Mouse (Mus musculus): Measurements from ENCODE around the gene Tmem44. TPM values are rescaled to one million over a fixed set of nuclear protein-coding genes. Genes with fewer than 3 reads are reported as not detected.
"Not testable (repeated sequence)": the region's sequence is repeated elsewhere in the genome, so short reads cannot be mapped to it uniquely, and the experiment has no call there.

Gene Tmem44
- total RNA-seq, 2 experiments from 2014 or later = 1.8 to 2.5 TPM

DNA sequence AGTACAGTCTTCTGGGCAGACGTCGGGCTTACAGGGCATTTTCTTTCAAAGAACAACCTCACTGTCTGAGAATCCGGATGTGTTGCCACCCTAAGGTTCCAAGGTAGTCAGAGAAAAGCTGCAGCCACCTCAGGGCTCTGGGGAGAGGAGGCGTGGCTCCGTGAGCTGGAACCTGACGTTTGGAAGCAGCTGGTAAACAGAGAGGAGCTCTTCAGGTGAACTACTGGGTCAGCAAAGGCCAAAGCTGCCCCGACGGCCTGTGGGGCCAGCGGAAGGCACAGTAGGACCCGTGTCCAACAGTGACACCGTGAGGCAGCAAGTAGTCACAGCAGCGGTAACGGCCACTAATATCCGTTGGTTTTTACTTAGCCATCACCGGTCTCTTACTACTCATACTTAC is 46.7 kb downstream of the Tmem44 start:
- DNase-seq = peak; percentile 39 to 59

DNA sequence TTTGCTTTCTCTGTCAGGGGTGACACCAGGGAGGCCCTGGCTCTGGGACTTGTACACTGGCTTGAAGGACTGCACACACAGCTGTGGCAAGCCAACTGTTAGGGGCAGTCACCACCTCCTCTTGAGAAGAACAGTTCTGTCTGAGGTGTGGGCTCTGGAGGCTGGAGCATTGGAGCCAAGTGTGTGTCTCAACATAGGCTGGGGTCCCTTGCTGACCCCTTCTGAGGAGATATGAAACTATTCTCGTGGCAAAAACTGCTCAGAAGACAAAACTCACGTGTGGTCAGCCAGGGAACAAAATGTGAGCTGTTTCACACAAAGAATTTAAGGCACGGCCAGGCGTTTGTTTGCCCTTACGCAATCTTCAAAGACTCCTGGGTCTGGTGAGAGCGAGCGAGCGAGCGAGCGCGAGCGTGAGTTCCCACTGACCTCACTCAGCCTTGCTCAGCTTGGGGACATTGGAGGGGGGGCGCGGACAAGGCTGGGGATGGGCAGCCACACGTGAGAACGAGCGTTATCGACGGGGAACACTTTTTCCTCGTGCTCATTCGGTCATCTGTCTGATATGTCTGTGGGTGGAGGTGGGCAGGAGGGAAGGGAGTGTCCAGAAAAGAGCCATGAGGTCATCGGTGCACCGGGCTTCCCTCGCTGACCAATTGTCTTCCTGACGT is 48.3 kb downstream of the Tmem44 start:
- no peak for DNase-seq
- intact Hi-C loops (cut with DNase I) = no loop called here

More for the DNA sequence above, 46.7 kb downstream of the Tmem44 start:
- intact Hi-C loops (cut with DNase I) = loop anchor here (2.0 kb wide), 1 partner anchor 129 kb away; no protein-coding TSS in a partner anchor

DNA sequence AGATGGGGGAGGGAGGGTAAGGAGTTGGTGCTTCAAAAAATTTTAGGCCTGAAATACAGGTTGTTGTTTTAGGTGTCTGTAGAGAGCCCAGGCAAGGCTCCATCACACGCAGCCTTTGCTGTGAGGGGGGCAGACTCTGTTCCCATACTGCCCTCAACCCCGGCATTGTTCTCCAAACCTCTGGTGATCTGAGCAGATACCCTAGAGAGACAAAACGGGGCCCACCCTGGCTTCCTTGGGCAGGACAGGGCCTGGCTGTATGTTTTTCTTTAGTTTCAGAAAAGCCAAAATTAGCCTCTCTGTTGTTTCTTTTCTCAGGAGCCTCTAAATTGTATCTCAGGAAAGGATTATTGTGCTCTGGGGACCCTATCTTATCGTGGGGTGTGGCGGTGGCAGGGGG is 49.0 kb downstream of the Tmem44 start:
- intact Hi-C loops (cut with DNase I) = no loop called here
- DNase-seq = no peak

DNA sequence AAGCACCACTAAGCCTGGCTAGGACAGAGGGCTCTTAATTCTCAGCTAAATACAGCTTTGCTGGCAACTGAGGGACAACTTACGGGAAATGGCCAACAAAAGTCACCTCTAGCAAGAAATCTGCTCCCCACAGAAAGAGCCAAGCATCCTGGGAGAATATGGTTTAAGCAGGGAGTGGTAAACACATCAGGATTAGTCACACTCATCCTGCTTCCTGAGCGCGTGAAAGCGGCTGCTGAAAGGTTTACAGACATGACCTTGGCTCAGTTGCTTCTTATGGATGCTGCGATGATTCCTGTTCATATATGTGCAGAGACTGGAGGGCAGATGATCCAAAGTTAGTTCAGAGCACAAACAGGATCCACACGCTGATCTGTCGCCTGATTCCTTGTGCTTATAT is 50.4 kb downstream of the Tmem44 start:
- no peak for DNase-seq
- intact Hi-C loops (cut with DNase I) = no loop called here

DNA sequence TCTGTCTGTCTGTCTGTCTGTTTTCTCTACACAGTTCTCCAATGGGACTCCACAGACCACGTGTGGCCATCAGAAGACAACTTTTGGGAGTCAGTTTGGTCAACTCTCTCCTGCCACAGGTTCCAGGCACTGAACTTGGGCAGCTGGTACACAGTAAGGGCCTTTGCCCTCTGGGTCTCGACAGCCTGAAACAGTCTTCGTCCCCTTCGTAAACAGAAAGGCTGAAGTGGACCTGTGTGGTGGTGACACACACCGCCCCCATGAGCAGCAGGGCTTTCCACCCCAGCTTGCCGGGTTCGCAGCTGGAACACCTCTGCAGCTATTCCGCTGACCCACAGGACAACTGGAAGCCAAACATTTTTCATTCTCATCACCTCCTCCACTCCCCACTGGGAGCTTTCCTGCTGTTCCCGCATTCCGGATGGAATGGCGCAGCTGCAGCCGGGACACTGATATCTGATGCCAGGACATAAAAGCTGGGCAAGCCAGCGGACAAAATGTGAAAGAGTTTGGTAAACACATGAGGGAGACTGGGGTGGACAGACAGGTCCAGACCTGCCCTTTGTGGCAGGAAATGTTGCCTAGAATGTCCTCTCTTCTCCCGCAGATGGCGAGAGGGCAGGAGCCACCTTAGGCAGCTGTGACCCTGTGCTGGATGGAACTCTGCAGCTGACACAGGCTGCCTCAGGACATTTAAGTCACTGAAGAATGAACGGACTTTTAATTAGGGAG is 51.4 kb downstream of the Tmem44 start:
- intact Hi-C loops (cut with DNase I) = no loop called here

DNA sequence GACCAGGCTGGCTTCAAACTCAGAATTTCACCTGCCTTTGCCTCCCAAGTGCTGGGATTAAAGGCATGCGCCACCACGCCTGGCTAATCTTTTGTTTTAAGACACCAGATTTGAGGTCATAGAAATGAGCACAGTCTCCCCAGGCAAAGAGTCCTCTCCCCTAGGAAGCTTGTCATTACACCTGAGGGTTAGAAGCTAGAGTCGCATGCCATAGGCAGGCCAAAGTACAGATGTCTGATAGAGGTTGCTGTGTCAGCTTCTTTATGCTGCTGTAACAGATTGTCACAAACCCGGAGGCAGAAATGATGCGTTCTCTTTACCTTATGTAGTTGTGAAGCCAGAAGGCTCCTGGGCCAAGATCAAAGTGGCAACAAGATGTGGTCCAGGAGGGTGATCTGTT is 53.3 kb downstream of the Tmem44 start:
- intact Hi-C loops (cut with DNase I) = no loop called here
- DNase-seq = no peak

More for the DNA sequence above, 51.4 kb downstream of the Tmem44 start:
- DNase-seq = no peak

DNA sequence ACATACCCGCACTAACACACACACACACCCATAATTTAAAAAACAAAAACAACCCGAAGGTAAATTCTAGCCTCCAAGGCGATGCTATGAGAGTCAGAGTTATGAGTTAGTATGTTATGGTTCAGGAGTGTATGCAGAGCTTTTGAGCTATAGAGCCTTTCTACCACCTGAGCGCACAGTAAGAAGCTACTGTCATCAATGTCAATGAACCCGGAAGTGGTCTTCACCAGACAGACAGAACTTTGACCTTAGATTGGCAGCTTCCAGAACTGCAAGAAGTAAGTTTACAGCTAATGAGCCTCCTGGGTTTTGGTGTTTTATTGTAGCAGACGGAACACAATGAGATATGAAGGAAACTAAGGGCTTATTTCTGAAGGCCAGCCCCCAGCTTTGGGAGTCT is 55.8 kb downstream of the Tmem44 start:
- intact Hi-C loops (cut with DNase I) = no loop called here
- DNase-seq = no peak

DNA sequence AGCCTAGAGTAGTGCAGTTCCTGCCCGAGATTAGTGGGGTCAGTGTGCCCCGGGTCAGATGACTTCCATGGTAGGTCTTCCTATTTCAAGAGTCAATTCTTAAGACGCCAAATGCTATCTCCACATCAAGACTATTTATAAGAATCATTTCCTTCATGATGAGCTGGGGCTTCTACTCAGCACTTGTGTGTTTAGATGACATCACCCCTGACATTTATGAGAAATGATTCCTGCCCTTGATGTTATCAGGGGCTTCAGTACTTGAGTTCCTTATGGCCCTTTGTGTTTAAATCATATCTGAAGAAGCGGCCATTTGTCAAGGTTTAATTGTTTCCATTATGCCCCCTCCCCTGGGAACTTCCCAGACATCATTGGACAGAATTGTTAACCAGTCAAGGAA is 58.9 kb downstream of the Tmem44 start:
- intact Hi-C loops (cut with DNase I) = no loop called here
- no peak for DNase-seq

DNA sequence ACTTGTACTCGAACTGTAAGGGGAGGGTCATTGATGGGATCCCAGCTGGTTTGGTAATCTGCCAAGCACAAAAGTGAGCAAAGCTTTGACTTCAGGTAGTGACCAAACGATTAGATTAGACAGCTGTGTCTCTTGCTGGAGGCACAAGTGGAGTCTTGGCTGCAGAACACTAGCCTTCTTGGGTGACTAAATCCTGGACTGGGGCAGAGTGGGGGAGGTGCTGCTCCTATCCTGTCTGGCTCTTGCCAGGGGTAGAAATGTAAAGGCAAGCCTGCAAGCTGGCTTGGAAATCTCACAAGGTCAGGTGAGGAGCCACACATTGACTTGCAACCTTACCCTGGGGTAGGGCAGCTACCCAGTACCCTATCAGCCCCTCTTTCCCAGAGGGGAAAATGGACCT is 59.9 kb downstream of the Tmem44 start:
- intact Hi-C loops (cut with DNase I) = no loop called here
- DNase-seq = no peak

DNA sequence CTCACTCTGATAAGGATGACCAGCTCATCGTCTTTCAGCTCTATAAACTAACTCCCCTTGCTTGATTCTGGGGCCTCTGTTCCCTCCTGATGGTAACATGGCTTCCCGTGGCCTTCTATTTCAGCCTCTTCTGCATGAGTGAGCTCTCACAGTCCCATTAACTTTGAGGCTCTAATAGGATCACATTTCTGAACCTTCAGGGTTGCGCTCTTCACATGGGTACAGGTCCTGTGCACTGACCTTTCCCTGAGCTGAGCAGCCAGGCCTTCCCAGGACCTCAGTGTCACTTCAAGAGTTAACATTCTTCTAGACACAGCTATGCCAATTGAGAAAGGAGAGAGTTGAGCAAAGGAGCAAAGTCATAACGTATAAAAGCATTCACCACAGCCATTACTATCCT is 60.3 kb downstream of the Tmem44 start:
- intact Hi-C loops (cut with DNase I) = no loop called here
- DNase-seq = no peak

DNA sequence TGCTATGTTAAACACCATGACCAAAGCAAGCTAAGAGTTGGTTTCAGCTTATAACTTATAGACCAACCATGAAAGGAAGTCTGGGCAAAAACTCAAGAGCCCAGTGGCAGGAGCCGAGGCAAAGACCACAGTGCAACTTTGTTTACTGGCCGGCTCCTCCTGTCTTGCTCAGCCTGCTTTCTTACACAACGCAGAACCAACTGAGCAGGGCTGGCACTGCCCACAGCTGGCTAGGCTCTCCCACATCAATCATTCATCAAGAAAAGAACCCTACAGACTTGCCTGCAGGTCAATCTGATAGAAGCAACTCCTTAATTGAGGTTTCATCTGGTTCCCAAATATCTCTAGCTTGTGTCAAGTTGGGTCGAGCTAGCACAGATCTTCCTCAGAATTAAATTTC is 61.0 kb downstream of the Tmem44 start:
- DNase-seq = no peak
- intact Hi-C loops (cut with DNase I) = no loop called here

DNA sequence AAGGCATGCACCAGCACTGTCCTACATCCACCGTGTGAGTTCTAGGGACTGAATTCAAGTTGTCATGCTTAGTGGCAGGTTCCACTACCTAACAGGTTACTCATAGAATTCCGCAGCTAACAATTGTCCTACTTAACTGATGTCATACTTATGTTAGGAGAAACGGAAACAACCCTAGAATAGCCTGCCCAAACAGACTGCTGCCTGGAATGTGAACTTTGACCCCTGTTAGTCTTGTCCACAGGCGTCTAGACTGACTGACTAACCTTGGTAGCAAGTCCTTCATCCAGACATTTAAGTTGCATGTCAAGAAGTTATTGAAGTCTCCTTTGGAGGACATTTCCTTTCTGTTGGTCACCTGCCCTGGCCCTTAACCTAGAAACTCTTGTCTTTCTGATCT is 64.1 kb downstream of the Tmem44 start:
- DNase-seq = no peak
- intact Hi-C loops (cut with DNase I) = no loop called here

DNA sequence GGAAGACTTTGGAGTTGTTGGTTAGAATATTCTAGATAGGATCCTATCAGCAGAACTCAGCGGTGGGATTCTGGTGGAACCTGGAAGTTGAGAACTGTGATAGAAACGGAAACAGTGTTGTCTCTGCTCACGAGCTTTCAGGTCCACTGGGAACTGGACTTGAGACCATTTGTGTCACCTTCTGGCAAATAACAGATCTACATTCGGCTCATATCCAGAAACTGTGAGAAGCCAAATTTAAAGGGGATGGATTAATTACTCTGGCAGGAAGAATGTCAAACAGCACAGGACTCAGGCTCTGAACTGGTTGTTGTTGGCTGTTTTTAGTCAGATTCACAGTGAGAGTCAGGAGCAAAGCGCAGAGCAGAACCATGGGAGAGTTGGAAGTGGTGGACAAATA is 72.9 kb downstream of the Tmem44 start:
- intact Hi-C loops (cut with DNase I) = loop anchor here (5.0 kb wide), 1 partner anchor 75 kb away; no protein-coding TSS in a partner anchor
- DNase-seq = no peak

DNA sequence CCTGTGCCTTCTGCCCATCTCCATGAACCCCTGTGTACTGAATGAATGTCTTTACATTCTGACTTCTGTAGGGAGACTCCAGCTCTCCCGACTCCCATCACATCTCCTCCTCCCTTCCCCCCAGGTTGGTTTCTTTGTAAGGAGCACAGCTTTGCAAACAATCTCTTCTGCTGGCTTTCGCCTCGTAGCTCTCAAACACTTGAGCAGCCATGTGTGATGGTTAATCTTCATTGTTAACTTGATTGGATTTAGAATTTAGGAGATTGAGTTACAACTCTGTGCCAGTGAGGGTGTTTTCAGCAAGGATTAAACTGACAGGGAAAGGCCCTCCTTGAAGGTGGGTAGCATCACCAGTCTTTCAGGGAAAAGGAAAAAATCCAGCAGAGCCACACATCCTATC is 73.6 kb downstream of the Tmem44 start:
- intact Hi-C loops (cut with DNase I) = loop anchor here (5.0 kb wide), 1 partner anchor 75 kb away; no protein-coding TSS in a partner anchor
- DNase-seq = no peak

DNA sequence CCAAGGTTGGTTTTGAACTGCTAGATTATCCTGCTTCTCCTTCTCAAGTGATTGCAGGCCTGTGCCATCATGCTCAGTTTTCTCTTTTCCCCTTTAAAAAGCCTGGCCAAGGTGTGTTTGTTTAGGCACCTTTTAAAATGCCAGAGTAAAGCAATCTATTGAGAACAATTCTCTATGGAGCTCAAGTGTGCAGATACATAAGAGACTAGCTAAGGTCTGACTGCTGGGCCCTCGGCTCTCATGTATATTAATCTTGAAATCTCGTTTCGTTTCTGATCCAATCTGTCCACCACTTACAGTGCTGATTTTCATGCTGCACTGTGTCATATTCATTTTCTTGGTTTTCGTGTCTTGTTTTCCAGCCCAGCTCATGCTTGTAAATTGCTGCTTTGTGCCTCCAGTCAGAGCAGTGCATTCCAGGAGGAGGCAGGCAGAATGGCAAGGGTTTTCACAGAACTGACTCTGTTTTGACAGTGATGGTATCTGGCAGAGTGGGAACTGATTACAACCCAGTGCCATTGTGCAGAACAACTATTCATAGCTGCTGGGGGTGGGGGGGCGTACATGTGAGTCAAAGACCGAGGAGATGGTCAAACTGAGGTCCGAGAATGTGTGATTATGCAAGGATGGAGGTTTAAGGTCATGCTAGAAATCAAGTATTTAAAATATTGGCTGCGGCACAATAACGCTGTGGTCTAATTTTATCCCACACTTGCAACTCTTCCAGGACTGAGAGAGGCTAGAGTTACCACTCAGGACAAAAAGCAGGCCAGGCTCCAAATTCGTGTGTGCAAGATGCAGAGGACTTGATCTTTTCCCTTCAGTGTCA is 74.8 kb downstream of the Tmem44 start:
- intact Hi-C loops (cut with DNase I) = loop anchor here (5.0 kb wide), 1 partner anchor 74 kb away; no protein-coding TSS in a partner anchor
- DNase-seq = no peak

DNA sequence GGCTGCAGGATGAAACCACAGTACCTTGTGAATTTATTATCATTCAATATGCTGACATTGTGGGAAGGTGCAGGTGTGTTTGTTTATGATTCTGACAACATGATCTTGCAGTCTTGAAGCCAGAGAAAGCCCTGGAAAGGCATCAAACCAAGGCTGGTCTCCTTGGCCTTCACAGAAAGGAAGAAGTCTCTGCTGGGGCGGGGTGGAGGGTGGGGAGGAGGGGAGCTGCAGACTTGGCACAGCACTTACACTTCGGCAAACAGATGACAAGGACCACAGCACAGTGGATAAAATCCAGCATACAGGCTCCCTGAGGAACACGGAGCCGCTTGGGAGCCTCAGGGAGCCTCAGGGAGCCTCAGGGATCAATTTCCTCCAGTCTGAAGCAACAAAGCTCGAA is 78.2 kb downstream of the Tmem44 start:
- intact Hi-C loops (cut with DNase I) = no loop called here
- DNase-seq = no peak

DNA sequence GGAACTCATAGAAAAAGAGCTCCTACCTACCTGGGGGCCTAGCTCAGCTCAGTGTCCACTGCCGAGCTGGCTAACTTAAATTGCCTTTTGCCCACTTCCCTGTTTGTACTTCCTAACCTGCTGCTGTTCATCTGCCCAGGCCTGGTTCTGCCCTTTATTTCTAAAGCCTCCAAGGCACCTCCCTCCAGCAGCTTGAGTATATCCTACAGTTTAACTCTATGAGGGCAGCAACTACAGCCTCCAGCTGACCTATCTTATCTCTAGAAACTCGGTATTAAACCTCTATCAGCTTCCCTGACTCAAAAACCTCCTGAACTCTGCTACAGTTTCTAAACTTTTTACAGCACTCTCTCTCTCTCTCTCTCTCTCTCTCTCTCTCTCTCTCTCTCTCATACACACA is 78.7 kb downstream of the Tmem44 start:
- intact Hi-C loops (cut with DNase I) = no loop called here

DNA sequence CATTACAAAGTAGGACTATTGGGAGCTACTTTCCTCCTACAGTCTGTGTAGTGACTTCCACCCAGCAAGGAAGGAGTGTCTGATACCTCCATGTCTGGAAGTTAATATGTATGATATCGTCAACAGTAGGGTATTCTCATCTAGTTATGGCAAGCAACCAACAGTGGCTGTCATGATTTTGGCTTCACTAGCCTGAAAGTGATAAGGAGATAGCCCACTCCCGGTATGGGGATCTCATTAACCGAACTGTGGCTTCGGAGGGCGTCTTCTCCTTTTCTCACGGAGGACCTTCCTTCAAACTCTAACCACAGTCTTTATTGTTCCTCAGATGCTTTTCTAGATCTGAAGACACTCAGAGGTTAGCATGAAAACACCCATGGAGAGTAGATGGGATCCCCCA is 81.7 kb downstream of the Tmem44 start:
- DNase-seq = no peak
- intact Hi-C loops (cut with DNase I) = no loop called here

More for the DNA sequence above, 78.7 kb downstream of the Tmem44 start:
- DNase-seq = no peak

DNA sequence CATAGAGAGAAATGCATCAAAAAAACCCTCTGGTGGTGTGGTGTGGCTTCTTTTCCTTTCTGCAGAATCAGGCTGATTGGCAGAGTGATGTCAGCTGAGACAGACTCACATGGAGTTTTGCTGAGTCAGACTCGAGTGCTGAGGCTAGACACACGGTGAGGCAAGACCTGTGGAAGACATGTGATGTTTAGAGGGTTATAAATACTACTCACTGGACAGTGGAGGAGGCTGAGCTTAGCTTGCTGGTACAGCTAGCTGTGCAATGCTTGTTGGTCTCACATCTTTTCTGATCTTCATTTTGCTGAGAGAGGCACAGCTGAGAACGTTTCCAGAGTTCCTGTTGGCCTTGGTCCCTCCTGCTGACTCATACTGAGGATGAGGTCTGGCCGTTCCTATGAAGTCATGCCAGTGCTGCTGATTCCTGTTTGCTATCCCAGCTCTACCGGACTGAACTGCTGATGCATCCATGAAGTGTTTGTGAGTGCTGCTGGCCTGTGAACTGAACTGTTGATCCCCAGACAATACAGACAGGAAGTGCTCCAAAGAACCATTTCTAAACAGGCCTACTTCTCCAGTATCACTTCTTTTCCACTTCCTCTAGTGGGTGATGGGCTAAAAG is 84.9 kb downstream of the Tmem44 start:
- DNase-seq = peak; percentile 11 to 15
- intact Hi-C loops (cut with DNase I) = no loop called here

DNA sequence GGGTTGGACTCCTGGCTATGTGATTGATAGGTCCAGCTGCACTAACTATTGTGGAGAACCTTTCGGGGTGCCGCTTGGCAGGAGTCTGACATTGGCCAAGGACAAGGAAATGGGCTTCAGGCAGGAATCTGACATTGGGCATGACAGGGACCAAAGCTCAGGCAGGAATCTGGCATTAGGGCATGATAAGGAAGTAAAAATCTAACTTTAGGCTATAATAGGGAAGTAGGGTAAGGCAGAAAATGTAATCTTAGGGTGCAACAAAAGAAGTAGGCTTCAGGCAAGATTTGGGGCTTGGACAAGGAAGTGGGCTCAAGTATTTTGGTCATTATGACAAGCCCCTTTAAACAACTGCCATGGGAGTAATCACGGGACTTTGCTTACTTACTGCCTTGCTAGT is 85.9 kb downstream of the Tmem44 start:
- DNase-seq = not testable (repeated sequence)

More for the DNA sequence above, 85.9 kb downstream of the Tmem44 start:
- intact Hi-C loops (cut with DNase I) = not testable (repeated sequence)

Data from gastrocnemius, postnatal 36 days (tissue).